In genomic region chr19:27396719-27397118, GRCm38 (mm10) we compare ENCODE assay signal across 16 mouse cellular contexts. TPM values are rescaled to one million over a fixed set of nuclear protein-coding genes. Genes with fewer than 3 reads are reported as not detected.
DNase-seq lines count a peak whose midpoint lies in the region; ATAC-seq lines count a peak whose summit lies in the region.
"Had no signal": no experiment of that assay in that cellular context is flagged by ENCODE, and none has a peak within 500 bp of the region (broad histone marks: within the 10 kb centered on the region; RNA-seq: fewer than 3 reads in every experiment).

No protein-coding gene starts in this region.

- H3K4me1 ChIP-seq in heart, embryonic 11.5 days (ENCODE audit: control insufficient read depth, insufficient read depth, low read length) = peaks cover 11% of the 10 kb centered on the region
- H3K4me1 ChIP-seq in heart, embryonic 15.5 days (replicated peaks) = peaks cover 8% of the 10 kb centered on the region; the same call in 1 of the 2 replicates
- no peaks in the 10 kb centered on the region for H3K4me1 ChIP-seq in kidney, embryonic 15.5 days
- no peaks in the 10 kb centered on the region for H3K4me1 ChIP-seq in embryonic facial prominence, embryonic 14.5 days (ENCODE audit: control insufficient read depth, insufficient read depth, low read length)
- H3K4me1 ChIP-seq: forebrain, embryonic 15.5 days; hindbrain, embryonic 15.5 days had no signal

- no peak overlapping the region for H3K9ac ChIP-seq in heart, embryonic 11.5 days (ENCODE audit: low read depth, low read length)
- H3K9ac ChIP-seq in heart, embryonic 15.5 days = no peak overlapping the region
- H3K9ac ChIP-seq in kidney, embryonic 15.5 days = no peak overlapping the region
- H3K9ac ChIP-seq in embryonic facial prominence, embryonic 14.5 days (ENCODE audit: low read depth, low read length) = no peak overlapping the region
- H3K9ac ChIP-seq: forebrain, embryonic 15.5 days; hindbrain, embryonic 15.5 days had no signal

- DNase-seq in heart, adult 9 months (ENCODE audit: low spot score in 2 of 2) = no peak
- DNase-seq in heart, postnatal 14 days = no peak
- DNase-seq in kidney, adult 8-10 months = no peak
- DNase-seq in embryonic facial prominence, embryonic 14.5 days (ENCODE audit: low spot score) = no peak
- DNase-seq in spleen, postnatal 14 days (ENCODE audit: low spot score in 2 of 2) = no peak
- DNase-seq: adrenal gland, adult 2 months; adrenal gland, postnatal 25 days; cerebellum, adult 18-20 months; cerebellum, adult 9-11 months; cerebellum, postnatal 36 days; gastrocnemius, postnatal 14 days had no signal

- no peak overlapping the region for H3K4me2 ChIP-seq in heart, embryonic 11.5 days
- no peak overlapping the region for H3K4me2 ChIP-seq in heart, embryonic 15.5 days
- no peak overlapping the region for H3K4me2 ChIP-seq in kidney, embryonic 15.5 days
- H3K4me2 ChIP-seq in embryonic facial prominence, embryonic 14.5 days (ENCODE audit: low read depth, low read length) = no peak overlapping the region
- H3K4me2 ChIP-seq: forebrain, embryonic 15.5 days; hindbrain, embryonic 15.5 days had no signal

- no peaks in the 10 kb centered on the region for H3K27me3 ChIP-seq in heart, embryonic 11.5 days (ENCODE audit: control insufficient read depth, insufficient read depth, low read length)
- no peaks in the 10 kb centered on the region for H3K27me3 ChIP-seq in heart, embryonic 15.5 days
- no peaks in the 10 kb centered on the region for H3K27me3 ChIP-seq in kidney, embryonic 15.5 days
- H3K27me3 ChIP-seq in embryonic facial prominence, embryonic 14.5 days (replicated peaks; ENCODE audit: control insufficient read depth, insufficient read depth, low read length) = no peaks in the 10 kb centered on the region
- H3K27me3 ChIP-seq: forebrain, embryonic 15.5 days; hindbrain, embryonic 15.5 days had no signal

- intact Hi-C loops in heart, postnatal 14 days (cut with DNase I) = no loop called here

- H3K27ac ChIP-seq in heart, embryonic 11.5 days (ENCODE audit: low read depth, low read length) = peak overlapping the region; percentile 2; the same call in 1 of the 2 replicates
- H3K27ac ChIP-seq in heart, embryonic 15.5 days = 0 out of 2 replicates have a peak overlapping the region, but pooled peaks have one; percentile 33
- peak overlapping the region; percentile 63 for H3K27ac ChIP-seq in kidney, embryonic 15.5 days
- H3K27ac ChIP-seq in embryonic facial prominence, embryonic 14.5 days (replicated peaks; ENCODE audit: low read depth, low read length) = no peak overlapping the region
- H3K27ac ChIP-seq: forebrain, embryonic 15.5 days; hindbrain, embryonic 15.5 days had no signal

- ATAC-seq in heart, embryonic 11.5 days (replicated peaks; ENCODE audit: insufficient number of reproducible peaks, low FRiP score, low TSS enrichment) = no peak; the same call in 1 of the 2 replicates
- ATAC-seq in heart, embryonic 15.5 days (replicated peaks; ENCODE audit: insufficient number of reproducible peaks, insufficient read depth, low FRiP score, low read depth) = peak; percentile 53; the same call in 1 of the 2 replicates
- ATAC-seq in kidney, embryonic 15.5 days (replicated peaks; ENCODE audit: low FRiP score) = no peak
- ATAC-seq in embryonic facial prominence, embryonic 14.5 days (ENCODE audit: low read depth) = peak; percentile 60; the same call in 1 of the 2 replicates
- ATAC-seq: forebrain, embryonic 15.5 days had no signal

- peaks cover 17% of the 10 kb centered on the region for H3K36me3 ChIP-seq in heart, embryonic 11.5 days (ENCODE audit: control insufficient read depth, insufficient read depth, low read length)
- H3K36me3 ChIP-seq in heart, embryonic 15.5 days = peaks cover 40% of the 10 kb centered on the region
- peaks cover 94% of the 10 kb centered on the region for H3K36me3 ChIP-seq in kidney, embryonic 15.5 days
- H3K36me3 ChIP-seq in embryonic facial prominence, embryonic 14.5 days (ENCODE audit: control insufficient read depth, insufficient read depth, low read length) = peaks cover 87% of the 10 kb centered on the region

- H3K4me3 ChIP-seq in heart, embryonic 11.5 days (ENCODE audit: low read depth, low read length) = no peak overlapping the region
- no peak overlapping the region for H3K4me3 ChIP-seq in heart, embryonic 15.5 days
- no peak overlapping the region for H3K4me3 ChIP-seq in kidney, embryonic 15.5 days (replicated peaks)
- no peak overlapping the region for H3K4me3 ChIP-seq in embryonic facial prominence, embryonic 14.5 days (ENCODE audit: low read depth, low read length)
- H3K4me3 ChIP-seq: forebrain, embryonic 15.5 days; hindbrain, embryonic 15.5 days had no signal

- no peaks in the 10 kb centered on the region for H3K9me3 ChIP-seq in heart, embryonic 11.5 days (replicated peaks; ENCODE audit: control insufficient read depth, low read length)
- no peaks in the 10 kb centered on the region for H3K9me3 ChIP-seq in heart, embryonic 15.5 days (replicated peaks)
- no peaks in the 10 kb centered on the region for H3K9me3 ChIP-seq in kidney, embryonic 15.5 days (replicated peaks)
- H3K9me3 ChIP-seq in embryonic facial prominence, embryonic 14.5 days (ENCODE audit: control insufficient read depth, low read length) = no peaks in the 10 kb centered on the region
- H3K9me3 ChIP-seq: forebrain, embryonic 15.5 days; hindbrain, embryonic 15.5 days had no signal

- WGBS in heart, embryonic 11.5 days (ENCODE audit: insufficient replicate concordance) = 62% methylated on average over 2 of the region's 2 CpGs
- WGBS in heart, embryonic 15.5 days = 63% methylated on average over 2 of the region's 2 CpGs
- WGBS in kidney, embryonic 15.5 days = 88% methylated on average over 2 of the region's 2 CpGs
- WGBS in embryonic facial prominence, embryonic 14.5 days = 70% methylated on average over 2 of the region's 2 CpGs

RNA-seq across cellular contexts. Expression of gene Pum3, which starts 32.9 kb away (rescaled TPM):
- polyA plus RNA-seq in heart, embryonic 11.5 days (2014; fragmentation: Nextera tagmentation; extraction: Ambion mirVana) = 65.1 and 66.5 TPM in 2 replicates
- 44.3 and 49.9 TPM in 2 replicates for polyA plus RNA-seq in heart, embryonic 15.5 days (2015; fragmentation: Nextera tagmentation; extraction: Ambion mirVana)
- total RNA-seq in heart, postnatal 14 days (2021) = 10 to 100 TPM; 28.8 to 29.1 TPM
- 89.0 and 97.7 TPM in 2 replicates for polyA plus RNA-seq in kidney, embryonic 15.5 days (2015; fragmentation: Nextera tagmentation; extraction: Ambion mirVana)
- polyA plus RNA-seq in embryonic facial prominence, embryonic 14.5 days (2014; fragmentation: Nextera tagmentation; extraction: Ambion mirVana) = 63.9 and 72.4 TPM in 2 replicates

Comparison
In these comparisons a context has a peak if more than half of its experiments do, and no peak if none do; other contexts are left out.
1. ATAC-seq: peak in heart, embryonic 15.5 days (single experiment) and embryonic facial prominence, embryonic 14.5 days (single experiment); none in heart, embryonic 11.5 days (single experiment) and kidney, embryonic 15.5 days (single experiment).